Mouse (Mus musculus) intestine, embryonic 15.5 days (tissue): ENCODE results near the gene Psmd7. TPM values are rescaled to one million over a fixed set of nuclear protein-coding genes. Genes with fewer than 3 reads are reported as not detected.
"Not testable (repeated sequence)": the region's sequence is repeated elsewhere in the genome, so short reads cannot be mapped to it uniquely, and the experiment has no call there.

Experiments
- ATAC-seq: fragments of 200-750 bp; cut with Nextera tagmentation; 2 replicates; pipeline ENCODE4 v1.8.0; 2017; ENCODE audit warnings: moderate TSS enrichment, moderate library complexity
- H3K27ac ChIP-seq: fragments of 300-500 bp; sonication (generic); 2 replicates; pipeline ENCODE4 v1.5.1; 2015; ENCODE audit warnings: mild to moderate bottlenecking, inconsistent platforms
- H3K27me3 ChIP-seq: fragments of 300-500 bp; sonication (generic); replicated peaks from 2 replicates; pipeline ENCODE4 v1.6.1; 2015; ENCODE audit warnings: inconsistent platforms
- H3K36me3 ChIP-seq: fragments of 300-500 bp; sonication (generic); 2 replicates; pipeline ENCODE4 v1.6.1; 2015; ENCODE audit warnings: inconsistent platforms
- H3K4me1 ChIP-seq: fragments of 300-500 bp; sonication (generic); replicated peaks from 2 replicates; pipeline ENCODE4 v1.6.1; 2015; ENCODE audit warnings: inconsistent platforms
- H3K4me2 ChIP-seq: fragments of 300-500 bp; sonication (generic); replicated peaks from 2 replicates; pipeline ENCODE4 v1.6.1; 2015; ENCODE audit warnings: mild to moderate bottlenecking, inconsistent platforms
- H3K4me3 ChIP-seq: fragments of 300-500 bp; sonication (generic); replicated peaks from 2 replicates; pipeline ENCODE4 v1.5.1; 2015; ENCODE audit warnings: inconsistent platforms
- H3K9ac ChIP-seq: fragments of 300-500 bp; sonication (generic); 2 replicates; pipeline ENCODE4 v1.6.1; 2015; ENCODE audit warnings: inconsistent platforms
- H3K9me3 ChIP-seq: fragments of 300-500 bp; sonication (generic); 2 replicates; pipeline ENCODE4 v1.6.1; 2016; ENCODE audit warnings: inconsistent platforms
- WGBS: fragments of 180-500 bp; shearing (Covaris S2); methylation state at CpG from one replicate; pipeline ENCODE4 v1.1.7; 2015; 5-methylcytosine and 5-hydroxymethylcytosine counted together
- polyA plus RNA-seq: library from polyadenylated mRNA; unstranded; fragments of >200 nt; fragmentation: Nextera tagmentation; extraction: Ambion mirVana; gene quantifications from 2 replicates; pipeline ENCODE4 v1.2.1, GENCODE M21; 2015

Gene Psmd7
- polyA plus RNA-seq: 243 and 246 TPM in 2 replicates

DNA sequence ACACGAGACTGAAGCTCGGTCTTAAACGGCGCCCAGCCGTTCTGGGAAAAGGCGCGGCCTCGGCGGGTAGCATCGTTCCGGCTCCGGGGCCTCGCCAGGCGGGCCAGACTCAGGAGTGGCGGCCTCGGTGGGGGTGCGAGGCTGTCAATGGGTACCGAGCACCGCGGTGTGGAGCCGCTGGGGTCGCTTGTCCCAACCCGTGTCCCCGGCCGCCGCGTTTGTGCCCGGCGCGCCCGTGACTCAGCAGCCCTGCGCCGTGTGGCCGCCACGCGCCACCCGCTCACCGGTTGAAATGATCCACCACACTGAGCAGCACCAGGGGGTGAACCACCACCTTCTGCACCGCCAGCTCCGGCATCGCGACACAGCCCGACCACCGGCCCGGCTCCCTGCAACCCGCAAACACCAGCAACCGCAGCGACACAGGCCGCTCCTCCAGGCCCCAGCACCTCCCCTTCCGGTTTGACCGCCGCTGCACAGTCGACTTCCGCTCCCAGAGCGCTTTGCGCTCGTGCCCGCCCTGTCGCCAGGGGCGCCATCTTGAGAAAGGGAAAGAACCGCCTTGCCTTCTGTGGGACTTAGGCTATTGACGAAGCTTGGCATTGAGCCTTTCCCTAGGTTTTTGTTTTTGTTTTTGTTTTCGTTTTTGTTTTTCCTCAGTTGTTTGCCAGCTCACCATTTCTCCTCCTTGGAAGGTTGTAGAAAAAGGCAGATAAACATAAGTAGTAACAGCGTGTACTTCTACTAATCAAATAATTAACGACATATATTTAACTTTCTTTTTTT, at the start of gene Psmd7:
Psmd7 (minus strand) TSS at position 470 of the 786 bp plus-strand sequence.
- WGBS: 2% methylated on average over 64 of the region's 65 CpGs
- H3K36me3 ChIP-seq: peaks cover 19% of the 10 kb centered on the region
- H3K9me3 ChIP-seq: no peaks in the 10 kb centered on the region
- peak within 1 kb of the TSS; percentile 84 for H3K4me3 ChIP-seq
- peak; percentile 97 for ATAC-seq
- H3K4me1 ChIP-seq: 0 out of 2 replicates have a peak, but pooled peaks cover 2% of the 10 kb centered on the region
- H3K27me3 ChIP-seq: no peaks in the 10 kb centered on the region
- peak within 1 kb of the TSS; percentile 71 for H3K4me2 ChIP-seq
- peak within 1 kb of the TSS; percentile 89 for H3K9ac ChIP-seq
- H3K27ac ChIP-seq: peak within 1 kb of the TSS; percentile 72

DNA sequence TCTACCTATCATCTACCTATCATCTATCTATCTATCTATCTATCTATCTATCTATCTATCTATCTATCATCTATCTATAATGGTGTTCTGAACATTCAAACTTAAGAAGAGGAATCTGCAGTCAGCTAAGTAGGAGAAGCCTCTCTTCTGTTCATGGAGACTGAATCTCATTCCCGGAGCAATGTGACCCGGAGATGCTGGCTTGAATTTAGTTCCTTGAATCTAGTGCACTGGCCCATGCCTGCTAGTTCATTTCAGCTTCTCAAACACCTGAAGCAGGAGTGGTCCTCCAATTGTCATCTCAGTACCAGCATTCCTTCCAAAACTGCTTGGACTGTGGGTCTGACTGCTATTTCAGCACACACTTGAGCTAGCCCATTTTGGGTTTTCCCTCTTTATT, 45.5 kb upstream of the Psmd7 start:
- no peaks in the 10 kb centered on the region for H3K36me3 ChIP-seq
- no peak overlapping the region for H3K9ac ChIP-seq
- no peak for ATAC-seq
- WGBS: 92% methylated on average over 2 of the region's 2 CpGs
- no peaks in the 10 kb centered on the region for H3K9me3 ChIP-seq
- H3K27ac ChIP-seq: no peak overlapping the region
- no peak overlapping the region for H3K4me2 ChIP-seq
- no peaks in the 10 kb centered on the region for H3K4me1 ChIP-seq
- no peak overlapping the region for H3K4me3 ChIP-seq
- H3K27me3 ChIP-seq: no peaks in the 10 kb centered on the region

DNA sequence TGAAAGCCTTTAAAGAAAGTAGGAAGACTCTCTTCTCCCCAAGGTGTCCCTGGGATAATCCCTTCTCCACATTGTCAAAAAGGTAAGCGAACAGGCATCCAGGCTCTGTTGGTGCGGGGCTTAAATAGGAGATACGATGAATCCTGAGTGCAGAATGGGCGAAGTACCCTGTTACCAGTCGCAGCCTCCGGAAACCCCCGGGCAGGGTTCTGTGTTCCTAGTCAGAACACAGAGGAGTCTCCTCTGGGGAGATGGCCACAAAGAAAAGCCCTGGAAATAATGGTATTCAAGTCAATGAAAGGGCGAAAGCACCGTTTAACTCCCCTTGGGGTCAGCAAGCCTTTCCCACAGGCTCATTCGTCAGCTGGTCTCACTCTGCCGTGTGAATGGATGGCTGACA, 41.4 kb upstream of the Psmd7 start:
- no peaks in the 10 kb centered on the region for H3K36me3 ChIP-seq
- no peaks in the 10 kb centered on the region for H3K4me1 ChIP-seq

DNA sequence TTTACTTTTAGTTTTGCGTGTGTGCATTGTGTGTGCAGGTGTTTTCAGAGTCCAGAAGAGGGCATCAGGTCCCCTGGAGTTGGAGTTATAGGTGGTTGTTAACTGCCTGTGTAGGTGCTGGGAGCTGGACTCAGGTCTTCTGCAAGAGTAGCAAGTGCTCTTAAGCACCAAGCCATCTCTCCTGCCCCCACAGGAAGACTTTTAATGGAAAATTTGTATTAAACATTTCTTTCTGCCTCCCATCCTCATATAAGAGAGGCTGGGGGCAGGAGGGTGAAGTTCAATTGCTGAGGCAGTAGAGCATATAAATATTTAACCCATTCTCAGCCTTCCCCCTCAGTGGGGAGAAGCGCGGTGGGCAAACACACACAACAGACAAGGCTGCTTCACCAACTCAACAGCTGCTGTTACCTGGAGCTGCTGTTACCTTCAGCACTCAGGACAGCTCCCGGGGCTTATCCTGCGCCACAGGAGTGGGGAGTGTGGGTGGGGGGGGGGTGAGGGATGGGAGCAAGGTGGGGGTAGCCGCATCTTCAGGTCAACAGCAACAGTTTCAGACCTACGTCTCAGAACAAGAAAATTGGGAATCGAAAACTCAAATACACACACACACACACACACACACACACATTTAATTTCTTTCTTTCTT, 40.4 kb upstream of the Psmd7 start:
- Histone ChIP-seq H3K4me3 (no peak overlapping the region), H3K27me3 (no peaks in the 10 kb centered on the region), H3K9me3 (no peaks in the 10 kb centered on the region), H3K9ac (no peak overlapping the region), H3K4me2 (no peak overlapping the region), H3K27ac (no peak overlapping the region), H3K4me1 (no peaks in the 10 kb centered on the region), H3K36me3 (no peaks in the 10 kb centered on the region)
- no peak for ATAC-seq
- WGBS: 62% methylated on average over 8 of the region's 8 CpGs

More for the DNA sequence above, 41.4 kb upstream of the Psmd7 start:
- H3K4me2 ChIP-seq: no peak overlapping the region
- H3K27ac ChIP-seq: no peak overlapping the region
- no peak overlapping the region for H3K9ac ChIP-seq
- ATAC-seq: no peak
- 86% methylated on average over 11 of the region's 11 CpGs for WGBS
- H3K27me3 ChIP-seq: no peaks in the 10 kb centered on the region
- H3K9me3 ChIP-seq: no peaks in the 10 kb centered on the region
- no peak overlapping the region for H3K4me3 ChIP-seq

DNA sequence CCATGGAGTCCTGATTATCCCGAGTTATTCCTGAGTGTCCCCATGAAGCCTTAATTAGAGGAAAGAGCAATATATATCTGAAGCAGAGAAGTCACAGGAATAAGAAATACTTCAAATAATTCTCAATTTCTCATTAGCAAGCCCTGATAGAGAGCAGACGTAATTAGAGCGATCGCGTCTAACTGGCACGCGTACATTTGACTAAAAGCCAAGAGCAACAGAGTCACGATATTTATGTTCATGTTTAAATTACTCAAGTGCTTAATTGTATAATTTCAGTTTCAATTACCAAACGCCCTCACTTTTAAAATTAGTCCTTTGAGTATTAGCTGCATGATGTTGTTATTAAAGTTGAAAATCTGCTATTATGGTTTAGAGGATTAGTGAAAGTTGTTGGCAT, 39.6 kb upstream of the Psmd7 start:
- Histone ChIP-seq H3K4me1 (no peaks in the 10 kb centered on the region), H3K9me3 (no peaks in the 10 kb centered on the region), H3K36me3 (no peaks in the 10 kb centered on the region), H3K27ac (no peak overlapping the region), H3K27me3 (no peaks in the 10 kb centered on the region), H3K9ac (no peak overlapping the region), H3K4me3 (no peak overlapping the region), H3K4me2 (no peak overlapping the region)
- ATAC-seq: no peak
- WGBS: 77% methylated on average over 9 of the region's 9 CpGs

DNA sequence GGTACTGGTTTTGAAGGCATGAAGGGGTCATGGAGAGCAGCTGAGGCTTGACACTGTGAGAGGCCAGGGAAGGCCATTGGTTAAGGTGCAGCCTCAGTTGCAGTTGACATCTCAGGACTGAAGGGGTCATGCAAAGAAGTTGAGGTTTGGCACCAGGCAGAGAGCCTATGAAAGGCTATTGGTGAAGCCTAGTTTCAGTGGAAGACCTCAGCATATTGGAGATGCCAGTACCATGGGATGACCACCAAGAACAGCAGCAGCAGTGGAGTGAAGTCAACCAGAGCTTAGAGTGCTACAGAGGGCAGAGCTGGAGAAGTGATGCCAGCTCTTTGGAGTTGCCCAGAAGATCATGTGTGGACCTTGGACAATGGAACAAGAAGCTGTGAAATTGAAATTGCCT, 36.0 kb upstream of the Psmd7 start:
- H3K4me1 ChIP-seq, H3K9ac ChIP-seq, H3K4me3 ChIP-seq, ATAC-seq, H3K27ac ChIP-seq, H3K36me3 ChIP-seq, H3K4me2 ChIP-seq, H3K27me3 ChIP-seq, H3K9me3 ChIP-seq: not testable (repeated sequence)

DNA sequence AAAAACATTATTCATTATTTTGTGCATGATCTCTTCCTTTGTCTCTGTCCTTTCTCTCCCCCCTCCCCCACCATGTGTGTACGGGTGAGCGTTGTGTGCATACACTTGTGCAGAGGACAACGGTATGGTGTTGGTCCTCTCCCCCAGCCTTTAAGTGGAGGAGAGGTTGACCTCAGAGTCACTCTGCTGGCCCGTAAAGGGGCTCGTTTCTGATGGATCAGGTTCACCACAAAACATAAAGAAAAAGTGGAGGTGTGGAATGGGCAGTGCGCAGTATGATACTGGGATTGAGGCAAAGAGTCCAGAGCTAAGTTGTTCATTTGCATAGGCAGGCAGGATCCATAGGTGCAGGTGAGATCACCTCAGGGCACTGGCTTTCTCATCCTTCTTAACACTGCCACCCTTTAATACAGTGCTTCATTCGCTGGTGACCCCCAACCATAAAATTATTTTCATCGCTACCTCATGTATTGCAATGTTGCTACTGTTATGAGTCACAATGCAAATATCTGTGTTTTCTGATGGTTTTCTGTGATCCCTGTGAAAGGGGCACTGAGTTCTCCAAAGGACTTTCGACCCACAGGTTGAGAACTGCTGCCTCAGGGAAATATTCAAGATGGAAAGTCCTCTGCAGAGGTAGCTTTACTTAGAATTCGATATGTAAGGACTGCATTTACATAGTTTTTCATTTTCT, 33.8 kb upstream of the Psmd7 start:
- Histone ChIP-seq H3K27ac (no peak overlapping the region), H3K4me3 (no peak overlapping the region), H3K36me3 (no peaks in the 10 kb centered on the region), H3K9ac (no peak overlapping the region), H3K27me3 (no peaks in the 10 kb centered on the region), H3K4me1 (no peaks in the 10 kb centered on the region), H3K9me3 (no peaks in the 10 kb centered on the region), H3K4me2 (no peak overlapping the region)
- 89% methylated on average over 10 of the region's 10 CpGs for WGBS
- ATAC-seq: no peak

DNA sequence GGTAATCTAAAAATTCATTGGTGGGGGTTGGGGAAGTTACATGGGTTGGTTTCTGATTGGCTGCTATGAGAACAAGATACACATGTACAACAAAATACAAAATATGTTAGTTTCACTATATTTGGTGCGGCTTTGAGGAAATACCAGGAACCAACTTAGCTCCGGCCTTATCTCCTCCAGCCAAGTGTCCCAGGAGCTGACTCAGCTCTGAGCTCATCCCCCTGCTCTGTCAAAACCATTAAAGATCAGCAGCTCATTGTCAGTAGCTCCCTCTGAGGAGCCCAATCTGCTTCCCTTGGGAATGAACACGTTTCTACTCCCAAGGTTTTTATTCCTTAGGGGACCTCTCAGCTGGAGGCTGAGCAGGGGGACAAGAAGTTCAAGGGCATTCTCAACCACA, 32.9 kb upstream of the Psmd7 start:
- 56% methylated on average over 3 of the region's 3 CpGs for WGBS
- no peak overlapping the region for H3K27ac ChIP-seq

DNA sequence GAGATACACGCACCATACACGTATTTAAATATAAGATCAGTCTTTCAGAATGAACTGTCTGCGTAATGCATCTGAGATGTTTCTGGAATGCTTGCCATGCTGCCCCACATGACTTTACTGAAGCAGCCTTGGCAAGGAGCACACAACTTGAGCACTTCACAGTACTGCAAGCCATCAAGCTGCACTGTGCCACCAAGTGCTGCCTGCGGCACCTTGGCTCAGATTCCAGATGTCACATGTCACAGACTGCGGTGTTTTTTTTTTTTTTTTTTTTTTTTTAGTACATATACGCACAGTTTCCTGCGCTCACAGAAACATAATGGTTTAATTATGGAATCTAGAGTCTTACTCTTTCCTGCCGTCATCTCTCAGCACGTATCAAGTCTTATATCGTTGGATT, 30.2 kb upstream of the Psmd7 start:
- 82% methylated on average over 10 of the region's 10 CpGs for WGBS
- H3K4me1 ChIP-seq: no peaks in the 10 kb centered on the region
- no peaks in the 10 kb centered on the region for H3K27me3 ChIP-seq
- no peaks in the 10 kb centered on the region for H3K9me3 ChIP-seq
- H3K4me3 ChIP-seq: no peak overlapping the region
- no peak for ATAC-seq
- H3K36me3 ChIP-seq: no peaks in the 10 kb centered on the region
- H3K27ac ChIP-seq: no peak overlapping the region
- H3K4me2 ChIP-seq: no peak overlapping the region
- no peak overlapping the region for H3K9ac ChIP-seq

More for the DNA sequence above, 32.9 kb upstream of the Psmd7 start:
- Histone ChIP-seq H3K9me3 (no peaks in the 10 kb centered on the region), H3K27me3 (no peaks in the 10 kb centered on the region), H3K4me1 (no peaks in the 10 kb centered on the region), H3K36me3 (no peaks in the 10 kb centered on the region), H3K4me3 (no peak overlapping the region), H3K4me2 (no peak overlapping the region), H3K9ac (no peak overlapping the region)
- no peak for ATAC-seq

DNA sequence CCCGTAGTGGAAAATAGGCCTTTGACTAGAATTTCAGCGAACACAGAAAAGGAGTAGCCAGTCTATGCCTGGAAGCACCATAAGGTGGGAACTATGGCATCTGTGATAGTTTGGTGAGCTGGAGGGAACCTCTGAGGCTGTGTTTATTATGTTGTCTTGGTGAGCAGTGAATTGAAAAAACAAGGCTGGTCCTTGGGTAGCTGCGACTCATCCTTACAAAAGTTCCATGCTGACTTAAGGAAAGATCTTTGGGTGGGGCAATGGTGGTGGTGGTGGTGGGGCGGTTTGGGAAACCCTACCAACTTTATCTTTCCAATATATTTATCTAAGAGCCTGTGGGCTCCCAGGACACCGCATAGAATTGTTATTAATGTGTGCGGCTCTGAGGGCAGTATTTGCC, 25.1 kb upstream of the Psmd7 start:
- H3K9me3 ChIP-seq: no peaks in the 10 kb centered on the region
- H3K4me3 ChIP-seq: no peak overlapping the region
- no peak overlapping the region for H3K27ac ChIP-seq
- H3K27me3 ChIP-seq: no peaks in the 10 kb centered on the region
- no peaks in the 10 kb centered on the region for H3K36me3 ChIP-seq
- ATAC-seq: no peak
- WGBS: 88% methylated on average over 6 of the region's 6 CpGs
- H3K4me2 ChIP-seq: no peak overlapping the region
- no peak overlapping the region for H3K9ac ChIP-seq
- no peaks in the 10 kb centered on the region for H3K4me1 ChIP-seq

DNA sequence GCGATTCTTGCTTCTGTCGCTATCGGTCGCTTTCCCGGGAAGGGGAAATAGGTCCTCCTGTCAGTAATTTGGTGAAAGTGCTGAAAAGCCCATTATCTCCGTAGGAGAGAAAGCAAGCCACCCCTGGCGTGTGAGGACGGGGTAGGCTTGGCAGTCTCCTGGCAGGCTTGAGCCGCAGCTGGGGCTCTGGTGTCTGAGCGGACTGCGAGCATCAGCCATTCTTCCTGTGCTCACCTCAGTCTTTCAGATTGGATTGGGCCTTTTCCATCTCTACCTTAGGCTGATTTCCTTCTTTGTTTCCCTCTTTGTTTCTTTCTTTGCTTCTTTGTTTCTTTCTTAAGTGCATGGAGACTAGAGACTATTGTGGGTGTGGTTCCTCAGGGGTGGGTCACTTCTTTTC, 22.6 kb upstream of the Psmd7 start:
- no peaks in the 10 kb centered on the region for H3K27me3 ChIP-seq
- no peak overlapping the region for H3K9ac ChIP-seq
- ATAC-seq: no peak
- H3K4me1 ChIP-seq: no peaks in the 10 kb centered on the region
- H3K9me3 ChIP-seq: no peaks in the 10 kb centered on the region
- H3K4me3 ChIP-seq: no peak overlapping the region
- H3K4me2 ChIP-seq: no peak overlapping the region
- no peak overlapping the region for H3K27ac ChIP-seq
- WGBS: 69% methylated on average over 11 of the region's 11 CpGs
- H3K36me3 ChIP-seq: no peaks in the 10 kb centered on the region

DNA sequence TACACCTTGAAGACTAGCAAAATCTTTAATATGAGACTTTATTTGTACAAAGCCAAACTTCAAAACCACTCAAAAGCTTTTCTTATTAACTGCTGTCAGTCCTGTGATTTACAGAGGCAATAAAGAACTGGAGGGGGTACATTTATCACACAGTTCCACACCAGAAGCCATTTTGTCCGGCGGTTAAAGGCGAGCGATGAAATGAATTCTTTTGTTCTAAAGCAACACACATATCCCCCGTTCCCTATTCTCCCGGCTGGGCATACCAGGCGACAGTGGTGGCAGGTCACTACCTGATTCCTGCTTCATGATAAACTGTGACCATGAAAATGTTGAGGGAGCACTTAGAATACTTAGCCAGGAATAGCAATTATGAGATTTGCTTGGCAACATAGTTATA, 20.5 kb upstream of the Psmd7 start:
- no peaks in the 10 kb centered on the region for H3K36me3 ChIP-seq
- 27% methylated on average over 7 of the region's 7 CpGs for WGBS
- no peaks in the 10 kb centered on the region for H3K4me1 ChIP-seq
- no peaks in the 10 kb centered on the region for H3K9me3 ChIP-seq
- H3K27ac ChIP-seq: no peak overlapping the region
- H3K27me3 ChIP-seq: no peaks in the 10 kb centered on the region
- H3K9ac ChIP-seq: no peak overlapping the region
- peak overlapping the region; percentile 11; the same call in 1 of the 2 replicates for H3K4me2 ChIP-seq
- H3K4me3 ChIP-seq: no peak overlapping the region
- ATAC-seq: no peak
